Mouse (Mus musculus) CH12.LX (cell line): ENCODE results near the gene Lekr1. TPM values are rescaled to one million over a fixed set of nuclear protein-coding genes. Genes with fewer than 3 reads are reported as not detected.

Source experiments
- DNase-seq: peaks from one replicate; pipeline ENCODE4 v3.0.0-alpha.2; 2013; ENCODE audit errors: extremely low read depth
- H3K27ac ChIP-seq: 2 replicates; pipeline ENCODE4 v1.5.1; 2012; ENCODE audit warnings: low read depth, mild to moderate bottlenecking, control low read depth, moderate library complexity; ENCODE audit not compliant: insufficient read depth
- H3K27me3 ChIP-seq: replicated peaks from 2 replicates; pipeline ENCODE3; 2012; ENCODE audit warnings: inconsistent platforms
- H3K36me3 ChIP-seq, 2 experiments: replicated peaks in 1 of 2; 2 replicates each; pipeline versions ENCODE3 to v1.6.1; 2012; ENCODE audit warnings: inconsistent platforms in 1 of 2, low read length in 1 of 2, mild to moderate bottlenecking in 1 of 2, mixed read lengths in 1 of 2, moderate library complexity in 1 of 2; ENCODE audit not compliant: control insufficient read depth in 1 of 2, insufficient read depth in 1 of 2
- H3K4me1 ChIP-seq, 2 experiments: 2 replicates each; pipeline ENCODE4 v1.6.1; 2012; ENCODE audit warnings: inconsistent platforms in 1 of 2, moderate library complexity in 1 of 2; ENCODE audit not compliant: insufficient read depth in 2 of 2, control insufficient read depth in 1 of 2
- H3K4me2 ChIP-seq: 2 replicates; pipeline ENCODE4 v1.6.1; 2012; ENCODE audit warnings: low read depth, mild to moderate bottlenecking, control low read depth; ENCODE audit not compliant: poor library complexity, insufficient read depth, severe bottlenecking
- H3K4me3 ChIP-seq, 3 experiments: fragments of 150-350 bp in 1 of 3; sonication (generic) in 1 of 3; replicated peaks in 1 of 3; 2 replicates each; pipeline versions ENCODE3 to v1.5.1; 2011 to 2012; ENCODE audit warnings: low read depth in 2 of 3, low read length in 2 of 3, mild to moderate bottlenecking in 2 of 3, moderate library complexity in 2 of 3, control low read depth in 1 of 3, improper control_type of control experiment in 1 of 3, inconsistent platforms in 1 of 3, mixed read lengths in 1 of 3; ENCODE audit not compliant: poor library complexity in 1 of 3
- H3K79me2 ChIP-seq: replicated peaks from 2 replicates; pipeline ENCODE4 v1.6.1; 2012; ENCODE audit warnings: mild to moderate bottlenecking, moderate library complexity; ENCODE audit not compliant: control insufficient read depth, poor library complexity, insufficient read depth, severe bottlenecking; ENCODE audit errors: extremely low read depth
- H3K9ac ChIP-seq: 2 replicates; pipeline ENCODE4 v1.6.1; 2012; ENCODE audit warnings: low read depth, mild to moderate bottlenecking, control low read depth, moderate library complexity; ENCODE audit not compliant: insufficient read depth
- H3K9me3 ChIP-seq: replicated peaks from 2 replicates; pipeline ENCODE3; 2012; ENCODE audit warnings: low read length, inconsistent platforms, mixed read lengths
- BHLHE40 ChIP-seq: IDR thresholded peaks from 2 replicates; pipeline ENCODE4 v1.6.1; 2011; ENCODE audit warnings: mild to moderate bottlenecking, low read depth, low read length, improper control_type of control experiment
- CHD1 ChIP-seq: IDR thresholded peaks from 2 replicates; pipeline ENCODE4 v1.6.1; 2012; ENCODE audit warnings: low read depth, low read length, improper control_type of control experiment, inconsistent platforms
- CHD2 ChIP-seq: IDR thresholded peaks from 2 replicates; pipeline ENCODE4 v1.6.1; 2011; ENCODE audit warnings: low read length, improper control_type of control experiment
- E2F4 ChIP-seq: IDR thresholded peaks from 2 replicates; pipeline ENCODE4 v1.6.1; 2011; ENCODE audit warnings: low read depth, low read length, improper control_type of control experiment; ENCODE audit not compliant: insufficient replicate concordance
- ELF1 ChIP-seq: IDR thresholded peaks from 2 replicates; pipeline ENCODE4 v1.6.1; 2014; ENCODE audit warnings: low read depth, mild to moderate bottlenecking, inconsistent platforms, low read length, improper control_type of control experiment
- ETS1 ChIP-seq: conservative IDR thresholded peaks from 2 replicates; pipeline ENCODE4 v1.6.1; 2012; ENCODE audit warnings: low read depth, mild to moderate bottlenecking, inconsistent platforms, low read length, improper control_type of control experiment, moderate library complexity
- GABPA ChIP-seq: IDR thresholded peaks from 2 replicates; pipeline ENCODE4 v1.6.1; 2012; ENCODE audit warnings: low read depth, low read length, improper control_type of control experiment, inconsistent platforms; ENCODE audit not compliant: insufficient replicate concordance
- HCFC1 ChIP-seq: IDR thresholded peaks from 2 replicates; pipeline ENCODE4 v1.6.1; 2012; ENCODE audit warnings: low read depth, mild to moderate bottlenecking, inconsistent platforms, low read length, improper control_type of control experiment
- IRF4 ChIP-seq: IDR thresholded peaks from 2 replicates; pipeline ENCODE4 v1.6.1; 2014; ENCODE audit warnings: low read depth, mild to moderate bottlenecking, inconsistent platforms, low read length, improper control_type of control experiment
- JUN ChIP-seq: IDR thresholded peaks from 2 replicates; pipeline ENCODE4 v1.6.1; 2011; ENCODE audit warnings: low read depth, mild to moderate bottlenecking, low read length, improper control_type of control experiment, moderate library complexity; ENCODE audit not compliant: insufficient read depth
- JUND ChIP-seq: conservative IDR thresholded peaks from 2 replicates; pipeline ENCODE4 v1.6.1; 2011; ENCODE audit warnings: low read depth, low read length, improper control_type of control experiment
- KAT2A ChIP-seq: IDR thresholded peaks from 2 replicates; pipeline ENCODE4 v1.6.1; 2012; ENCODE audit warnings: low read length, improper control_type of control experiment, inconsistent platforms; ENCODE audit not compliant: insufficient replicate concordance
- MAFK ChIP-seq: IDR thresholded peaks from 2 replicates; pipeline ENCODE4 v1.6.1; 2011; ENCODE audit warnings: low read length, improper control_type of control experiment; ENCODE audit not compliant: insufficient replicate concordance
- MAZ ChIP-seq: IDR thresholded peaks from 2 replicates; pipeline ENCODE4 v1.6.1; 2012; ENCODE audit warnings: low read depth, mild to moderate bottlenecking, inconsistent platforms, low read length, improper control_type of control experiment, moderate library complexity
- MEF2A ChIP-seq: IDR thresholded peaks from 2 replicates; pipeline ENCODE4 v1.6.1; 2014; ENCODE audit warnings: low read depth, mild to moderate bottlenecking, inconsistent platforms, low read length, improper control_type of control experiment, borderline replicate concordance
- MXI1 ChIP-seq: IDR thresholded peaks from 2 replicates; pipeline ENCODE4 v1.6.1; 2011; ENCODE audit warnings: mild to moderate bottlenecking, low read depth, low read length, improper control_type of control experiment
- NELFE ChIP-seq: IDR thresholded peaks from 2 replicates; pipeline ENCODE4 v1.6.1; 2011; ENCODE audit warnings: low read depth, low read length, improper control_type of control experiment
- NRF1 ChIP-seq: IDR thresholded peaks from 2 replicates; pipeline ENCODE4 v1.6.1; 2014; ENCODE audit warnings: low read depth, mild to moderate bottlenecking, inconsistent platforms, low read length, improper control_type of control experiment, moderate library complexity
- PAX5 ChIP-seq: IDR thresholded peaks from 2 replicates; pipeline ENCODE4 v1.6.1; 2012; ENCODE audit warnings: low read length, inconsistent platforms, mixed read lengths
- POLR2A ChIP-seq: IDR thresholded peaks from 2 replicates; pipeline ENCODE4 v1.6.1; 2011; ENCODE audit warnings: low read depth, mild to moderate bottlenecking, improper control_type of control experiment, low read length
- RCOR1 ChIP-seq: conservative IDR thresholded peaks from 2 replicates; pipeline ENCODE4 v1.6.1; 2012; ENCODE audit warnings: low read depth, mild to moderate bottlenecking, inconsistent platforms, low read length, improper control_type of control experiment
- SIN3A ChIP-seq: IDR thresholded peaks from 2 replicates; pipeline ENCODE4 v1.6.1; 2012; ENCODE audit warnings: low read length, improper control_type of control experiment, inconsistent platforms
- SMC3 ChIP-seq: IDR thresholded peaks from 2 replicates; pipeline ENCODE4 v1.6.1; 2011; ENCODE audit warnings: low read depth, low read length, improper control_type of control experiment
- TBP ChIP-seq: conservative IDR thresholded peaks from 2 replicates; pipeline ENCODE4 v1.6.1; 2011; ENCODE audit warnings: low read depth, low read length, improper control_type of control experiment
- TCF12 ChIP-seq: IDR thresholded peaks from 2 replicates; pipeline ENCODE4 v1.6.1; 2014; ENCODE audit warnings: low read depth, mild to moderate bottlenecking, inconsistent platforms, low read length, improper control_type of control experiment
- UBTF ChIP-seq: IDR thresholded peaks from 2 replicates; pipeline ENCODE4 v1.6.1; 2012; ENCODE audit warnings: low read depth, mild to moderate bottlenecking, inconsistent platforms, low read length, improper control_type of control experiment, moderate library complexity
- USF1 ChIP-seq: IDR thresholded peaks from 2 replicates; pipeline ENCODE4 v1.6.1; 2014; ENCODE audit warnings: low read depth, mild to moderate bottlenecking, inconsistent platforms, low read length, improper control_type of control experiment
- ZMIZ1 ChIP-seq: IDR thresholded peaks from 2 replicates; pipeline ENCODE4 v1.6.1; 2012; ENCODE audit warnings: low read depth, mild to moderate bottlenecking, inconsistent platforms, low read length, improper control_type of control experiment
- ZNF384 ChIP-seq: IDR thresholded peaks from 2 replicates; pipeline ENCODE4 v1.6.1; 2012; ENCODE audit warnings: low read depth, low read length, improper control_type of control experiment, inconsistent platforms
- dilution Hi-C: fragments of 300-500 bp; cut with MboI; formaldehyde crosslinking; loops from 2 replicates; pipeline ENCODE4 v1.14.3; 2020; ENCODE audit warnings: low sequenced_read_pairs; ENCODE audit not compliant: extremely low pct_unique_long_range_greater_than_20kb, extremely low pct_ligation_motif_present
- in situ Hi-C: fragments of 300-500 bp; cut with MboI; formaldehyde crosslinking; loops from 3 replicates; pipeline ENCODE4 v1.14.3; 2019; ENCODE audit warnings: low sequenced_read_pairs, low pct_ligation_motif_present, low pct_unique_long_range_greater_than_20kb, mixed read lengths
- polyA plus RNA-seq: library from polyadenylated mRNA; unstranded; fragments of >175 nt; gene quantifications from 2 replicates; pipeline ENCODE4 v1.2.1, GENCODE M21; 2012; ENCODE audit warnings: low read depth; ENCODE audit not compliant: insufficient read length
- total RNA-seq, 2 experiments: library from RNA; depleted of rRNA; stranded (reverse); fragments of 300-350 nt in 1 of 2; fragments of >200 nt in 1 of 2; gene quantifications; 2 replicates each; pipeline ENCODE4 v1.2.3; 2012 to 2014

Lekr1 gene
- total and polyA plus RNA-seq, 3 experiments = 0.17 to 1.4 (median 0.47) TPM

GRCm38 (mm10) chr3:65623057-65623456, 43.0 kb upstream of the Lekr1 start:
- H3K4me3 ChIP-seq = no peak overlapping the region
- peaks cover 7 to 44% of the 10 kb centered on the region in 2 experiments for H3K4me1 ChIP-seq
- in situ Hi-C loops (no loop called here), dilution Hi-C loops (no loop called here)
- H3K9ac ChIP-seq = no peak overlapping the region
- no peaks in the 10 kb centered on the region for H3K36me3 ChIP-seq
- H3K4me2 ChIP-seq = no peak overlapping the region
- no peak for DNase-seq
- H3K9me3 ChIP-seq = no peaks in the 10 kb centered on the region
- no peaks in the 10 kb centered on the region for H3K27me3 ChIP-seq
- TF ChIP-seq E2F4 (no peak), ZMIZ1 (no peak), MXI1 (no peak), CHD2 (no peak), NELFE (no peak), GABPA (no peak), RCOR1 (no peak), MEF2A (no peak), ETS1 (no peak), POLR2A (no peak), USF1 (no peak), JUN (no peak), ZNF384 (no peak), BHLHE40 (no peak), PAX5 (no peak), TBP (no peak), ELF1 (no peak)
- no peaks in the 10 kb centered on the region for H3K79me2 ChIP-seq
- no peak overlapping the region for H3K27ac ChIP-seq

GRCm38 (mm10) chr3:65625496-65626289, 40.3 kb upstream of the Lekr1 start:
- Histone ChIP-seq H3K4me3 (peak overlapping the region; percentile 13 to 42 (median 37)), H3K36me3 (no peaks in the 10 kb centered on the region), H3K9me3 (no peaks in the 10 kb centered on the region), H3K27ac (peak overlapping the region; percentile 86), H3K4me1 (peaks cover 7 to 41% of the 10 kb centered on the region in 2 experiments), H3K79me2 (no peaks in the 10 kb centered on the region), H3K4me2 (peak overlapping the region; percentile 88), H3K27me3 (no peaks in the 10 kb centered on the region), H3K9ac (peak overlapping the region; percentile 68)
- in situ Hi-C loops (no loop called here), dilution Hi-C loops (no loop called here)
- DNase-seq = peak; percentile 47
- TF ChIP-seq HCFC1 (no peak), MAFK (0 out of 2 replicates have a peak, but pooled peaks have one; percentile 27), ZNF384 (peak; percentile 80), KAT2A (no peak), ELF1 (no peak), UBTF (no peak), TCF12 (no peak), JUN (no peak), IRF4 (0 out of 2 replicates have a peak, but pooled peaks have one; percentile 63), SMC3 (no peak), TBP (peak; percentile 56; the same call in 1 of the 2 replicates), E2F4 (no peak), NRF1 (no peak), JUND (0 out of 2 replicates have a peak, but pooled peaks have one; percentile 32), MAZ (no peak), CHD2 (no peak), SIN3A (peak; percentile 58; the same call in 1 of the 2 replicates), GABPA (no peak), CHD1 (0 out of 2 replicates have a peak, but pooled peaks have one; percentile 55), PAX5 (no peak), BHLHE40 (peak; percentile 49)
